Mouse (Mus musculus): Measurements from ENCODE around the gene Pacsin2.

The Pacsin2 gene

GRCm38 (mm10) chr15:83450007-83450406 is 14.4 kb downstream of the Pacsin2 start:
- no peak for DNase-seq (ENCODE audit: low spot score)

- no peak for DNase-seq (ENCODE audit: low spot score)
Observed at GRCm38 (mm10) chr15:83448646-83449045, 15.8 kb downstream of the Pacsin2 start.

- DNase-seq (ENCODE audit: low spot score): no peak
Observed at GRCm38 (mm10) chr15:83447791-83448544, 16.4 kb downstream of the Pacsin2 start.

GRCm38 (mm10) chr15:83445908-83446307 is 18.5 kb downstream of the Pacsin2 start:
- no peak for DNase-seq (ENCODE audit: low spot score)

GRCm38 (mm10) chr15:83445383-83445782 is 19.0 kb downstream of the Pacsin2 start:
- DNase-seq (ENCODE audit: low spot score): no peak

GRCm38 (mm10) chr15:83444425-83444824 is 20.0 kb downstream of the Pacsin2 start:
- no peak for DNase-seq (ENCODE audit: low spot score)

GRCm38 (mm10) chr15:83442495-83443037 is 21.8 kb downstream of the Pacsin2 start:
- DNase-seq (ENCODE audit: low spot score): no peak

GRCm38 (mm10) chr15:83440726-83441125 is 23.7 kb downstream of the Pacsin2 start:
- DNase-seq (ENCODE audit: low spot score): no peak

GRCm38 (mm10) chr15:83436541-83436940 is 27.9 kb downstream of the Pacsin2 start:
- no peak for DNase-seq (ENCODE audit: low spot score)

GRCm38 (mm10) chr15:83435324-83436090 is 28.9 kb downstream of the Pacsin2 start:
- no peak for DNase-seq (ENCODE audit: low spot score)

- DNase-seq (ENCODE audit: low spot score): no peak
Observed at GRCm38 (mm10) chr15:83434692-83435091, 29.7 kb downstream of the Pacsin2 start.

- no peak for DNase-seq (ENCODE audit: low spot score)
Observed at GRCm38 (mm10) chr15:83433344-83433743, 31.1 kb downstream of the Pacsin2 start.

GRCm38 (mm10) chr15:83432231-83433031 is 32.0 kb downstream of the Pacsin2 start:
- peak; percentile 71 for DNase-seq (ENCODE audit: low spot score)

GRCm38 (mm10) chr15:83430986-83431763 is 33.2 kb downstream of the Pacsin2 start:
- no peak for DNase-seq (ENCODE audit: low spot score)

- no peak for DNase-seq (ENCODE audit: low spot score)
Observed at GRCm38 (mm10) chr15:83430419-83430818, 34.0 kb downstream of the Pacsin2 start.

- peak; percentile 42 for DNase-seq (ENCODE audit: low spot score)
Observed at GRCm38 (mm10) chr15:83428586-83428985, 35.8 kb downstream of the Pacsin2 start.

- DNase-seq (ENCODE audit: low spot score): no peak
Observed at GRCm38 (mm10) chr15:83427294-83428163, 36.9 kb downstream of the Pacsin2 start.

GRCm38 (mm10) chr15:83425794-83426193 is 38.6 kb downstream of the Pacsin2 start:
- DNase-seq (ENCODE audit: low spot score): no peak

GRCm38 (mm10) chr15:83425277-83425676 is 39.1 kb downstream of the Pacsin2 start:
- DNase-seq (ENCODE audit: low spot score): no peak
